Mouse (Mus musculus) erythroblast, embryonic 14.5 days (primary cell): ENCODE results near the gene Acot5.

Experiments
- GATA1 ChIP-seq: IDR thresholded peaks from 2 replicates; pipeline ENCODE4 v1.6.1; 2012; ENCODE audit warnings: low read length, inconsistent platforms, mixed read lengths
- TAL1 ChIP-seq: IDR thresholded peaks from 3 replicates; pipeline ENCODE4 v1.6.1; 2012; ENCODE audit warnings: low read length, inconsistent platforms, mixed read lengths

GRCm38 (mm10) chr12:84114153-84114994, 45.2 kb downstream of the Acot5 start, which contains the start of gene Dnal1:
- TF ChIP-seq GATA1 (no peak), TAL1 (no peak)
